Mouse (Mus musculus) cerebellum, adult 2 months (tissue): ENCODE results near the gene Zfp94. TPM values are rescaled to one million over a fixed set of nuclear protein-coding genes. Genes with fewer than 3 reads are reported as not detected.

Experiments
- DNase-seq, 2 experiments: peaks; one replicate each; pipeline ENCODE4 v3.0.0; 2021
- H3K27ac ChIP-seq: fragments of 200-500 bp; 2 replicates; pipeline ENCODE4 v1.5.1; 2012; ENCODE audit warnings: low read length, control low read depth, inconsistent platforms; ENCODE audit not compliant: insufficient read depth
- H3K27me3 ChIP-seq: fragments of 200-500 bp; 2 replicates; pipeline ENCODE4 v1.6.1; 2012; ENCODE audit warnings: inconsistent platforms, mild to moderate bottlenecking, low read length, moderate library complexity; ENCODE audit not compliant: control insufficient read depth, insufficient read depth
- H3K4me1 ChIP-seq: fragments of 200-500 bp; 2 replicates; pipeline ENCODE4 v1.6.1; 2011; ENCODE audit warnings: low read length; ENCODE audit not compliant: control insufficient read depth, insufficient read depth
- H3K4me3 ChIP-seq: fragments of 200-500 bp; replicated peaks from 2 replicates; pipeline ENCODE3; 2011; ENCODE audit warnings: mild to moderate bottlenecking, low read depth, low read length, control low read depth; ENCODE audit not compliant: insufficient read depth
- CTCF ChIP-seq: fragments of 200-500 bp; IDR thresholded peaks from 2 replicates; pipeline ENCODE4 v1.5.1; 2011; ENCODE audit warnings: low read depth, mild to moderate bottlenecking, control low read depth, low read length, moderate library complexity, borderline replicate concordance; ENCODE audit not compliant: insufficient read depth
- POLR2A ChIP-seq: fragments of 200-500 bp; IDR thresholded peaks from 2 replicates; pipeline ENCODE4 v1.6.1; 2011; ENCODE audit warnings: low read length, control low read depth, borderline replicate concordance; ENCODE audit not compliant: insufficient read depth
- WGBS: fragments of 180-500 bp; shearing (Covaris S2); methylation state at CpG from one replicate; pipeline ENCODE4 v1.1.7; 2018; 5-methylcytosine and 5-hydroxymethylcytosine counted together
- polyA plus RNA-seq: library from polyadenylated mRNA; depleted of rRNA; stranded (reverse); fragments of >200 nt; gene quantifications from 2 replicates; pipeline ENCODE4 v1.2.3, GENCODE M21; 2012; rRNA removed

Gene Zfp94
- polyA plus RNA-seq, 1 experiment: 18.3 TPM

DNA sequence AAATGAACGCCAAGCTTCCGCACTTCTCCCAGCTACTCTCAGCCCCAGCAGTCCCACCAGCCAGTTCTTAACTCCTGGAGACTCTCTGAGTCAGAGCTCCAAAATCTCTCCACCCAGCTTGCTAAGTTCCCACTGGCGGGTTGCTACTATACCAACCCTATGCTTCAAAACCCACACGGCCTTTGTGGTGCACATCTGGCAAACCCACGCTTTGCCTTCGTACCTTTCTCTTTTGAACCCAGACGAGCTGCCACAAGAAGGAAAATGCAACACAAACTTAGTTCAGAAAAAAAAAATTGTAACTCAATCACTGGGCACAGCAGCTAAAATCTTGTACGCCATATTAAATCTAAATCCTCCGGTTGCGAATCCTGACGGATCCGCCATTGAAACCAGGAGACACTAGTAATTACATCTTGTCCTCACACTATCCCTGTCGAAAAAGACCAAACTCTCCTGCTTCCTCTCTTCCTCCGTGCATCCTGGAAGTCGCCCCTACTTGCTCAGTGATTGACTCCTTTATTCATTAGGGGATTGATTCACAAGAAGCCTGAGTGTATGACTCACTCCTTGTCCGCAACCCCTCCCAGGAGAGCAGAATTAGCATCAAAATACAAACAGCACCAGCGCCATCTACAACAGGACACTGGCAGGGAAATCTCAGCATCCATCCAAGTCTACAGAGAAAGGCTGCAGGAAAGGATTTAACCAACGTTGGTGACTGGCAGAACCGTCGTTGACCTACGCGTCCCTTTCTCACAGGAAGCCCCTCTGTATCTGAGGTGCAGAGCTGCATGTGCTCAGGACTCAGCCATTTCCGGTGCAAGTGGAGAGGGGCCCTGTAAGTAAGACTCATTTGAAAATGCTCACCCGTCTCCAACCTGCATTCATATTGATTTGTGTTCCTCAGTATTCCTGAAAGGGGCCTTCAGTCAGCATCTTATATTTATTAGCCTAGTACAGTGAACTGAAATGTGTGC is 48.0 kb downstream of the Zfp94 start:
- Histone ChIP-seq H3K4me1 (no peaks in the 10 kb centered on the region; the same call in 1 of the 2 replicates), H3K27me3 (no peaks in the 10 kb centered on the region), H3K27ac (no peak overlapping the region), H3K4me3 (no peak overlapping the region)
- DNase-seq: no peak
- TF ChIP-seq CTCF: no peak
- TF ChIP-seq POLR2A: no peak
- WGBS: 66% methylated on average over 24 of the region's 24 CpGs

DNA sequence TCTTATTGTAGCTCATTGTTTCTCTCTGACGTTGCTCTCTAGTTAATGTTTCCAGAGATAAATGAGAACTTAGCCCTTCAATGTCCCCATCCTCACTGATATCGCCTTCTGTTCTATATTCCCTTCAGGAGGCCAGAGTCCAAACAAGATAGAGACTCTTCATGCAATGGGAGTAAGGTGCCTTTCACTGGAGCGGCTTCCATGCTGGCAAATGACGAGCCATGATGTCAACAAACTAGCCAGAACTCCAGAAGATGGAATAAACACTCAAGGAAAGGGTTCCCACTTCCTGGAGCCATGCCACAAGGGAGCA is 56.5 kb downstream of the Zfp94 start:
- no peak for DNase-seq
- WGBS: 85% methylated on average over 4 of the region's 4 CpGs
- Histone ChIP-seq H3K27me3 (no peaks in the 10 kb centered on the region), H3K27ac (no peak overlapping the region), H3K4me1 (0 out of 2 replicates have a peak, but pooled peaks cover 3% of the 10 kb centered on the region), H3K4me3 (no peak overlapping the region)
- TF ChIP-seq POLR2A (no peak), CTCF (no peak)

DNA sequence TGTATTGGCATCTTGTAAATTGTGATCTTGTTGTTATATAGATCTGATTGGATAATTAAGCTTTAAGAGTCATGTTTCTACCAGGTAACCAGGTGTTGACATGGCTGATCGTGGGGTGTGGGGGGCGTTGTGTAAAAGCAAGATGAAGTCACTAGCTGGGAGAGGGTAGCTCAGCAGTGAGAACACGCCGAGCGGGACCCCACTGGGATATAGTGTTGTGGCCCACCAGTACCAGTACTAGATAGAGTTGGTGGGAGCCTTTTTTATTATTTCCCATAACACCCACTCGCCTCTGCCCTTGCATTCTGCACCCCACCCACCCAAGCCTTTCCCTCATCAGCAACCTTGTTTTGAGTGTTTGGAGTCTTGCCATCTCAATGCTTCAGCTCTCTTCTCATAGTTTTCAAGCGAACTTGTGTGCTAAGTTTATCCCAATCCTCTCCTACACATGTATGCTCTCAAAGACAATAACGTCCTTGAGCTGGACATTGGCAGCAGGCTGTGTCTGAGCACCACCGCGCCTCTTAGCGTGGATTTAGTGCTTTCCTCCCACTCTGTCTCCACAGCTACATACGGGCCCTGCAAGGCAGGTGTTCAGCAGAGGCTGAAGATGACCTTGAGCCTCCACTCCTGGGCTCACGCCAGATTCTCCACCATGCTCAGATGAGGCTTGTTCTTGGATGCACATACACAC is 57.0 kb downstream of the Zfp94 start:
- TF ChIP-seq CTCF (no peak), POLR2A (no peak)
- no peak for DNase-seq
- Histone ChIP-seq H3K4me3 (no peak overlapping the region), H3K27me3 (no peaks in the 10 kb centered on the region), H3K4me1 (0 out of 2 replicates have a peak, but pooled peaks cover 3% of the 10 kb centered on the region), H3K27ac (no peak overlapping the region)
- WGBS: 86% methylated on average over 13 of the region's 13 CpGs

DNA sequence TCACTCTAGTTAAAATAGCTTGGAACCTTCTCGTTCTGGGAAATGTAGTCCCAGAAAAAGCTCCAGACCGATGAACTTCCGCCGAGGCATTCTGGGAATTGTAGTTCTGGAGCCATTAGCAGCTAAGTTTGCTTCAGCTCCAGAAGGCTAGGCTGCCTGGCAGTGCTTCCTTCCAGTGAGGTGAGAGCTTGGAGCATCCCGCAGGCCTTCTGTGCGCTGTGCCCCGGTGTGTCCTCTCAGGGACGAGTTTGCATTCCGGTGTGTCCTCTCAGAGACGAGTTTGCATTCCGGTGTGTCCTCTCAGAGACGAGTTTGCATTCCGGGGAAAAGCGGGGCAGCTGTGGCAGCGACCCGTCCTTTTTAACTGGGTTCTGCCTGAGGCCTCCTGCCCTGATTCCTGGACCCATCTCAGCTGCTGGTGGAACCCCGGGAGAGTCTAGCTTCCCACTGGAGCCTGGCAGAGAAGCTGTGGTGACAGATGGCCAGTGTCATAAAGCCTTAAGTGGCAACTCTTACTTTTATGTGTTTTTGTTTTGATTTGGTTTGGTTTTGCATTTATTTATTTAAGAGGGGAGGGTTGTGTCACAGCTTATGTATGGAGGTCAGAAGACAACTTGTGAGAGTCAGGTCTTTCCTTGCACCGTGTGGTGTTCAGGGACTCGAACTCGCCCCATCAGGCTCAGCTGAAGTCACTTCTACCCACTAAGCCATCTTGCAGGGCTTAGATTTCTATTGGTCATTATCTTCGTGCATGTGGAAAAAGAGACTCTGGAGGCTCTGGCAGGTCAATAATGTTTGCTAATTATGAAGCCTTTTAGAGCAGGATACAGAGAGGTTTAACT is 61.6 kb downstream of the Zfp94 start, which contains the start of gene Zfp108:
Gene Zfp108 (plus strand): TSS at position 162 of the 842 bp plus-strand sequence.
- Histone ChIP-seq H3K4me1 (0 out of 2 replicates have a peak, but pooled peaks cover 3% of the 10 kb centered on the region), H3K27me3 (no peaks in the 10 kb centered on the region), H3K27ac (peak within 1 kb of the TSS; percentile 75), H3K4me3 (peak within 1 kb of the TSS; percentile 79)
- 14% methylated on average over 21 of the region's 21 CpGs for WGBS
- peak; percentile 88 to 93 for DNase-seq
- TF ChIP-seq CTCF (no peak), POLR2A (peak; percentile 85)

DNA sequence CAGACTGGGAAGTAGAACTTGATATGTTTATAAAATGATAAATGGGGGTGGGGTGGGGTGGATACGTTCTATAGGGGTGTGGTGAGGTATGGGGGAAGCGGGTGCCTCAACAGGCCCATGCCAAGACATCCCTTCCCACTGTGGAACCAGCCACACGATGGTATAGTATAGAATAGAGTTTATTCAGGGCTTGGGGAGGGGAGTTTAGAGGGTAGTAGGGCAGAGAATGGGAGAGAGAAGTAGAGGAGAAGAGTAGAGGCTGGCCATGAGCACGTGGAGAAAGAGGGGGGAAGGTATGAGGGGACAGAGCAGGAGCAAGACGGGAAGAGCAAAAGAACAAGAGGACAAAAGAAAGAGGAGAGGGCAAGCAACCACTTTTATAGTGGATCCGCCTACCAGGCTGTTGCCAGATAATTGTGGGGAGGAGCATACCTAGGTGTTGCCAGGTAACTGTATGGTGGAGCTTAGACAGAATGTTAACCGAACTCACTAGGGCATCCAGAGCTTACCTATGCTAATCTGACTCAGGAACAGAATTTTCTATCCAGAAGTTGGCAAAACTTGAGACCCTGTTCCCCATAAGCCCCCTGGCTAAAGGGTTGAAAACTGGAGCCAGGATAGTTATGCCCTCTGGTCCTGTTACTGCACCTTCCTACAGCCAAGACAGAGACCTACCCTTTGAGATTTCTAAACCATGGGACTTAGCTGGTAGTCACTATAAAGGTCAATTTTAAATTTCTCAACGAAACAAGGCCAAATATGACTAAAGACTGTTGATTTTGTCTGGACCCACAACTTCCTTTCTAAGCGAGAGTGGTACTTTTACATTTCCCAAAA is 62.5 kb downstream of the Zfp94 start:
- no peak for TF ChIP-seq POLR2A
- no peak for TF ChIP-seq CTCF
- H3K27ac ChIP-seq: no peak overlapping the region
- H3K27me3 ChIP-seq: no peaks in the 10 kb centered on the region
- 0 out of 2 replicates have a peak, but pooled peaks cover 3% of the 10 kb centered on the region for H3K4me1 ChIP-seq
- 57% methylated on average over 9 of the region's 9 CpGs for WGBS
- peak in 1 of 2 experiments; percentile 30 for DNase-seq
- no peak overlapping the region for H3K4me3 ChIP-seq

Other genes with a start within 250 kb of the Zfp94 start
- gene Zfp180, start 234.7 kb downstream of the Zfp94 start, polyA plus RNA-seq: 35.3 and 36.3 TPM in 2 replicates
- gene Zfp112, start 204.4 kb downstream of the Zfp94 start, polyA plus RNA-seq: 7.7 and 8.1 TPM in 2 replicates
- gene Zfp235, start 182.5 kb downstream of the Zfp94 start, polyA plus RNA-seq: 20.2 and 21.4 TPM in 2 replicates
- 2.2 and 3.0 TPM in 2 replicates for gene Zfp114, start 141.6 kb downstream of the Zfp94 start, polyA plus RNA-seq
- 5.3 and 5.5 TPM in 2 replicates for gene Zfp111, start 105.2 kb downstream of the Zfp94 start, polyA plus RNA-seq
- gene Zfp109, start 79.1 kb downstream of the Zfp94 start, polyA plus RNA-seq: 6.5 and 7.2 TPM in 2 replicates
- 5.7 and 6.1 TPM in 2 replicates for gene Zfp108, start 61.9 kb downstream of the Zfp94 start, polyA plus RNA-seq
- 8.8 and 9.2 TPM in 2 replicates for gene Zfp93, start 46.2 kb downstream of the Zfp94 start, polyA plus RNA-seq
- gene Zfp61, start 15.4 kb downstream of the Zfp94 start, polyA plus RNA-seq: 33.0 and 36.4 TPM in 2 replicates
- gene Tescl, start 17.3 kb upstream of the Zfp94 start, polyA plus RNA-seq: 0.22 and 0.39 TPM in 2 replicates
- gene Lypd5, start 32.5 kb upstream of the Zfp94 start, polyA plus RNA-seq: not detected in 2 replicates
- gene Kcnn4, start 53.6 kb upstream of the Zfp94 start, polyA plus RNA-seq: 0.49 and 0.59 TPM in 2 replicates
- gene Smg9, start 83.0 kb upstream of the Zfp94 start, polyA plus RNA-seq: 89.3 and 95.5 TPM in 2 replicates
- not detected in 2 replicates for gene Irgc1, start 135.6 kb upstream of the Zfp94 start, polyA plus RNA-seq
- gene Plaur, start 145.8 kb upstream of the Zfp94 start, polyA plus RNA-seq: 0.79 and 0.97 TPM in 2 replicates
- 285 and 312 TPM in 2 replicates for gene Cadm4, start 165.4 kb upstream of the Zfp94 start, polyA plus RNA-seq
- gene Zfp428, start 190.3 kb upstream of the Zfp94 start, polyA plus RNA-seq: 68.5 and 68.6 TPM in 2 replicates
- gene AC161166.1, start 195.8 kb upstream of the Zfp94 start, polyA plus RNA-seq: not detected in 2 replicates
- 37.0 and 38.3 TPM in 2 replicates for gene Irgq, start 214.0 kb upstream of the Zfp94 start, polyA plus RNA-seq
- gene Pinlyp, start 229.5 kb upstream of the Zfp94 start, polyA plus RNA-seq: not detected in 2 replicates
- 46.2 and 51.3 TPM in 2 replicates for gene Xrcc1, start 229.6 kb upstream of the Zfp94 start, polyA plus RNA-seq